ENCODE assay signal across 13 mouse cellular contexts in the genomic region with DNA sequence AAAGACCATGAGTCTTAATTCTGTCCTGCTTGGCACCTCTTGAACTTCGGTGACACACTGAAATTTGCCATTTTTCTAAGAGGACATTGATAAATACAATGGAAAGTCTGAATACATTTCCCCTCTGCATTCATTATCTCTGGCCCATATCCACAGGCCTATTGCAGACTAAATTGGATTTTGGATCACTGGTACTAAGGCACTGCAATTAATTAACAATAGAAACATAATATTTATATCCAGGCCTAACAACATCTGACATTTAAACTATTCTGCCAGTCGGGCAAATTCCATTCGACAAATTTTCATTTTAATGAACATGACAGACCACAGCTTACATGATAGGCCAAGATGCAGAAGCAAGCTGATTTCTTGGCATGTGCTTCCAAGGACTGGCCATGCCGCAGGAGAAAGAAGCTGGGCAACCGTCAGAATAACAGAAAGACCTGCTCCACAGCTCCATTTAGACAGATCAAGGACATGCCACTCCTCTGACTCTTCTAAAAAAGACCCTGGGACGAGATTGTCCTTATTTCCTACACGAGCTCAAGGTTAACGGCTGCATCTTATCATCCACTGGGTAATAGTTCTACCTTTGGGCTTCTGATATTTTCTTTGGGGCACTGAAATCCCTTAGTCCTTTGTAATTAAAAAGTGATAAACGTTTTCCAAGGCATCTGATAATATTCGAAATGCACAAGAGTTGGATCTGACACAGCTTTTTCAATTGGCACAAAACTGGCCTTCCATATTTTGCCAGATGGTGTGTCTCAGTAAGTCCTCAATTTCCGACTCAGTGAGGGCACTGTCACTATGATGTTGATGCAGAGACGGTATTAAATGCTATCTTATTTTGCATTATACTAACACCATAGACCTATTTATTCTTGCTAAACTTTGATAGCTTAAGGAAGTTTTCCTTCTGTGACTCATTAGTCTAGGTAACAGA.
DNase-seq lines count a peak whose midpoint lies in the region.
"Had no signal": no experiment of that assay in that cellular context is flagged by ENCODE, and none has a peak within 500 bp of the region (broad histone marks: within the 10 kb centered on the region; RNA-seq: fewer than 3 reads in every experiment).

No protein-coding gene starts in this region.

- DNase-seq in cerebellum, adult 9-10 months, result peak; percentile 40
- DNase-seq in cerebellum, adult 8-10 months, result no peak
- peak; percentile 16 for DNase-seq in layer of hippocampus, adult 11-12 months (ENCODE audit: low spot score)
- DNase-seq in layer of hippocampus, adult 9-10 months (ENCODE audit: low spot score), result no peak
- peak; percentile 57 for DNase-seq in brain, adult 2 months (ENCODE audit: low read depth, low spot score)
- DNase-seq in layer of hippocampus, adult 9-11 months, result peak; percentile 11
- no peak for DNase-seq in right cerebral cortex, postnatal 36 days (ENCODE audit: low spot score in 2 of 2)
- DNase-seq: B cell, adult 2 months; heart, postnatal 10 days; kidney, postnatal 36 days; lung, adult 2 months; right cerebral cortex, postnatal 14 days; thymus, adult 2 months had no signal

Comparison
In these comparisons a context has a peak if more than half of its experiments do, and no peak if none do; other contexts are left out.
1. DNase-seq: peak in cerebellum, adult 9-10 months (single experiment), layer of hippocampus, adult 11-12 months (single experiment), brain, adult 2 months (single experiment) and layer of hippocampus, adult 9-11 months (single experiment); none in cerebellum, adult 8-10 months (single experiment), layer of hippocampus, adult 9-10 months (single experiment) and right cerebral cortex, postnatal 36 days (0 of 2).